Mouse (Mus musculus): ENCODE results near the gene Cenpo. TPM values are rescaled to one million over a fixed set of nuclear protein-coding genes. Genes with fewer than 3 reads are reported as not detected.

Gene Cenpo
- polyA plus RNA-seq, 1 experiment from 2014 or later = 12.6 TPM

GRCm38 (mm10) chr12:4237481-4237880 lies 3.4 kb upstream of the Cenpo start:
- H3K27me3 ChIP-seq = no peaks in the 10 kb centered on the region
- H3K4me1 ChIP-seq (replicated peaks) = peaks cover 13% of the 10 kb centered on the region
- no peak overlapping the region for H3K4me2 ChIP-seq
- 84% methylated on average over 15 of the region's 15 CpGs for WGBS (ENCODE audit: insufficient replicate concordance)
- H3K4me3 ChIP-seq (replicated peaks) = no peak overlapping the region
- ATAC-seq (ENCODE audit: low read depth) (no peak), DNase-seq (no peak)
- H3K27ac ChIP-seq = no peak overlapping the region
- H3K36me3 ChIP-seq = peaks cover 3% of the 10 kb centered on the region; the same call in 1 of the 2 replicates
- no peaks in the 10 kb centered on the region for H3K9me3 ChIP-seq (replicated peaks)
- H3K9ac ChIP-seq = no peak overlapping the region

- H3K27ac ChIP-seq = peak overlapping the region; percentile 5; the same call in 1 of the 2 replicates
- H3K4me2 ChIP-seq = peak overlapping the region; percentile 80
- DNase-seq = no peak
- WGBS (ENCODE audit: insufficient replicate concordance) = 14% methylated on average over 4 of the region's 4 CpGs
- peaks cover 20% of the 10 kb centered on the region for H3K4me1 ChIP-seq (replicated peaks)
- H3K9me3 ChIP-seq (replicated peaks) = no peaks in the 10 kb centered on the region
- peak overlapping the region; percentile 83 for H3K4me3 ChIP-seq (replicated peaks)
- no peak for ATAC-seq (ENCODE audit: low read depth)
- H3K36me3 ChIP-seq = peaks cover 33% of the 10 kb centered on the region
- peak overlapping the region; percentile 80 for H3K9ac ChIP-seq
- no peaks in the 10 kb centered on the region for H3K27me3 ChIP-seq
Observed at GRCm38 (mm10) chr12:4232777-4233176, 1.3 kb downstream of the Cenpo start.

- 85% methylated on average over 7 of the region's 7 CpGs for WGBS (ENCODE audit: insufficient replicate concordance)
- Histone ChIP-seq H3K4me3 (replicated peaks) (no peak overlapping the region), H3K9ac (no peak overlapping the region), H3K9me3 (replicated peaks) (no peaks in the 10 kb centered on the region), H3K36me3 (peaks cover 58% of the 10 kb centered on the region), H3K4me2 (no peak overlapping the region), H3K4me1 (replicated peaks) (peaks cover 20% of the 10 kb centered on the region), H3K27ac (no peak overlapping the region), H3K27me3 (no peaks in the 10 kb centered on the region)
- no peak for DNase-seq
- no peak for ATAC-seq (ENCODE audit: low read depth)
Observed at GRCm38 (mm10) chr12:4230156-4230555, 3.9 kb downstream of the Cenpo start.

GRCm38 (mm10) chr12:4212908-4213307 lies 21.2 kb downstream of the Cenpo start:
- WGBS (ENCODE audit: insufficient replicate concordance) = 80% methylated on average over 8 of the region's 8 CpGs
- ATAC-seq (ENCODE audit: low read depth) = no peak
- Histone ChIP-seq H3K4me3 (replicated peaks) (no peak overlapping the region), H3K27ac (no peak overlapping the region), H3K4me2 (no peak overlapping the region), H3K4me1 (replicated peaks) (no peaks in the 10 kb centered on the region), H3K9ac (no peak overlapping the region), H3K27me3 (no peaks in the 10 kb centered on the region), H3K9me3 (replicated peaks) (no peaks in the 10 kb centered on the region), H3K36me3 (peaks cover 81% of the 10 kb centered on the region)
- no peak for DNase-seq

- Histone ChIP-seq H3K9me3 (replicated peaks) (no peaks in the 10 kb centered on the region), H3K9ac (no peak overlapping the region), H3K27me3 (no peaks in the 10 kb centered on the region), H3K4me1 (replicated peaks) (no peaks in the 10 kb centered on the region), H3K36me3 (peaks cover 74% of the 10 kb centered on the region), H3K27ac (no peak overlapping the region), H3K4me2 (no peak overlapping the region), H3K4me3 (replicated peaks) (no peak overlapping the region)
- WGBS (ENCODE audit: insufficient replicate concordance) = 65% methylated on average over 9 of the region's 9 CpGs
- DNase-seq (no peak), ATAC-seq (ENCODE audit: low read depth) (no peak)
Observed at GRCm38 (mm10) chr12:4211174-4211573, 22.9 kb downstream of the Cenpo start.

GRCm38 (mm10) chr12:4209196-4209595 lies 24.9 kb downstream of the Cenpo start:
- peaks cover 58% of the 10 kb centered on the region for H3K36me3 ChIP-seq
- H3K9me3 ChIP-seq (replicated peaks) = no peaks in the 10 kb centered on the region
- H3K27ac ChIP-seq = no peak overlapping the region
- no peak for ATAC-seq (ENCODE audit: low read depth)
- WGBS (ENCODE audit: insufficient replicate concordance) = 89% methylated on average over 9 of the region's 9 CpGs
- no peaks in the 10 kb centered on the region for H3K27me3 ChIP-seq
- H3K4me2 ChIP-seq = no peak overlapping the region
- no peak for DNase-seq
- H3K9ac ChIP-seq = no peak overlapping the region
- H3K4me3 ChIP-seq (replicated peaks) = no peak overlapping the region
- no peaks in the 10 kb centered on the region for H3K4me1 ChIP-seq (replicated peaks)

- H3K27ac ChIP-seq = no peak overlapping the region
- DNase-seq (no peak), ATAC-seq (ENCODE audit: low read depth) (no peak)
- H3K4me3 ChIP-seq (replicated peaks) = no peak overlapping the region
- H3K9me3 ChIP-seq (replicated peaks) = no peaks in the 10 kb centered on the region
- peaks cover 51% of the 10 kb centered on the region for H3K36me3 ChIP-seq
- no peaks in the 10 kb centered on the region for H3K4me1 ChIP-seq (replicated peaks)
- H3K9ac ChIP-seq = no peak overlapping the region
- no peak overlapping the region for H3K4me2 ChIP-seq
- WGBS (ENCODE audit: insufficient replicate concordance) = 67% methylated on average over 15 of the region's 15 CpGs
- no peaks in the 10 kb centered on the region for H3K27me3 ChIP-seq
Observed at GRCm38 (mm10) chr12:4208405-4209133, 25.5 kb downstream of the Cenpo start.

- no peak overlapping the region for H3K4me2 ChIP-seq
- H3K27ac ChIP-seq = no peak overlapping the region
- H3K9ac ChIP-seq = no peak overlapping the region
- DNase-seq (no peak), ATAC-seq (ENCODE audit: low read depth) (no peak)
- H3K4me1 ChIP-seq (replicated peaks) = no peaks in the 10 kb centered on the region
- no peak overlapping the region for H3K4me3 ChIP-seq (replicated peaks)
- H3K27me3 ChIP-seq = no peaks in the 10 kb centered on the region
- H3K9me3 ChIP-seq (replicated peaks) = no peaks in the 10 kb centered on the region
- 82% methylated on average over 11 of the region's 11 CpGs for WGBS (ENCODE audit: insufficient replicate concordance)
- H3K36me3 ChIP-seq = peaks cover 28% of the 10 kb centered on the region
Observed at GRCm38 (mm10) chr12:4206106-4206505, 28.0 kb downstream of the Cenpo start.

- ATAC-seq (ENCODE audit: low read depth) (no peak), DNase-seq (no peak)
- Histone ChIP-seq H3K4me1 (replicated peaks) (no peaks in the 10 kb centered on the region), H3K4me2 (no peak overlapping the region), H3K27ac (no peak overlapping the region), H3K36me3 (0 out of 2 replicates have a peak, but pooled peaks cover 13% of the 10 kb centered on the region), H3K9me3 (replicated peaks) (no peaks in the 10 kb centered on the region), H3K27me3 (no peaks in the 10 kb centered on the region), H3K4me3 (replicated peaks) (no peak overlapping the region), H3K9ac (no peak overlapping the region)
- 73% methylated on average over 4 of the region's 4 CpGs for WGBS (ENCODE audit: insufficient replicate concordance)
Observed at GRCm38 (mm10) chr12:4202206-4202605, 31.9 kb downstream of the Cenpo start.

GRCm38 (mm10) chr12:4201454-4202200 lies 32.5 kb downstream of the Cenpo start:
- no peaks in the 10 kb centered on the region for H3K27me3 ChIP-seq
- no peak overlapping the region for H3K4me3 ChIP-seq (replicated peaks)
- no peaks in the 10 kb centered on the region for H3K9me3 ChIP-seq (replicated peaks)
- WGBS (ENCODE audit: insufficient replicate concordance) = 76% methylated on average over 13 of the region's 13 CpGs
- no peaks in the 10 kb centered on the region for H3K4me1 ChIP-seq (replicated peaks)
- ATAC-seq (ENCODE audit: low read depth) (no peak), DNase-seq (no peak)
- H3K27ac ChIP-seq = no peak overlapping the region
- H3K4me2 ChIP-seq = no peak overlapping the region
- H3K9ac ChIP-seq = no peak overlapping the region
- 0 out of 2 replicates have a peak, but pooled peaks cover 8% of the 10 kb centered on the region for H3K36me3 ChIP-seq

GRCm38 (mm10) chr12:4199271-4199670 lies 34.8 kb downstream of the Cenpo start:
- H3K36me3 ChIP-seq = no peaks in the 10 kb centered on the region
- no peak overlapping the region for H3K4me2 ChIP-seq
- no peak overlapping the region for H3K4me3 ChIP-seq (replicated peaks)
- no peaks in the 10 kb centered on the region for H3K9me3 ChIP-seq (replicated peaks)
- no peak for ATAC-seq (ENCODE audit: low read depth)
- no peak overlapping the region for H3K9ac ChIP-seq
- no peaks in the 10 kb centered on the region for H3K4me1 ChIP-seq (replicated peaks)
- DNase-seq = no peak
- H3K27me3 ChIP-seq = no peaks in the 10 kb centered on the region
- no peak overlapping the region for H3K27ac ChIP-seq
- WGBS (ENCODE audit: insufficient replicate concordance) = 81% methylated on average over 11 of the region's 11 CpGs

Data from liver, embryonic 13.5 days (tissue).